Comparison of ENCODE assay signal across 34 mouse cellular contexts in genomic region chr11:52240898-52241542, GRCm38 (mm10). TPM values are rescaled to one million over a fixed set of nuclear protein-coding genes. Genes with fewer than 3 reads are reported as not detected.
A peak's percentile ranks its signal among the peaks of the same experiment; 100 is the strongest.
DNase-seq lines count a peak whose midpoint lies in the region; ATAC-seq lines count a peak whose summit lies in the region.
"Had no signal": no experiment of that assay in that cellular context is flagged by ENCODE, and none has a peak within 500 bp of the region (broad histone marks: within the 10 kb centered on the region; RNA-seq: fewer than 3 reads in every experiment).

No protein-coding gene starts in this region.

- H3K4me3 ChIP-seq in forebrain, embryonic 13.5 days, result no peak overlapping the region
- H3K4me3 ChIP-seq: forebrain, embryonic 10.5 days; gastrocnemius, adult 2 months; heart, embryonic 10.5 days; heart, embryonic 13.5 days had no signal

- 88% methylated on average over 4 of the region's 4 CpGs for WGBS in forebrain, embryonic 13.5 days

- peak; percentile 56 for DNase-seq in CD4-positive helper T cell, adult 2 months (ENCODE audit: low read depth, low spot score)
- peak; percentile 70 for DNase-seq in naive thymus-derived CD4-positive, alpha-beta T cell, adult 2 months (ENCODE audit: low read depth)
- DNase-seq in cerebellum, adult 18-20 months, result no peak
- DNase-seq in lung, postnatal 10 days, result no peak
- DNase-seq: adrenal gland, adult 2 months; adrenal gland, postnatal 14 days; B cell, adult 2 months; cerebellum, adult 11-12 months; cerebellum, adult 9-10 months; cerebellum, postnatal 14 days; forebrain, postnatal 0 days; gastrocnemius, adult 2 months; gastrocnemius, postnatal 14 days; heart, adult 18-20 months; heart, postnatal 14 days; heart, postnatal 4 days; kidney, adult 18-20 months had no signal

- peaks cover 79% of the 10 kb centered on the region for H3K36me3 ChIP-seq in forebrain, embryonic 13.5 days (ENCODE audit: poor library complexity, severe bottlenecking)

- no peaks in the 10 kb centered on the region for H3K9me3 ChIP-seq in forebrain, embryonic 13.5 days (replicated peaks)
- H3K9me3 ChIP-seq: forebrain, embryonic 10.5 days; G1E; heart, embryonic 10.5 days; heart, embryonic 13.5 days had no signal

- H3K9ac ChIP-seq in forebrain, embryonic 13.5 days, result no peak overlapping the region
- H3K9ac ChIP-seq: forebrain, postnatal 0 days; heart, embryonic 13.5 days; hindbrain, embryonic 14.5 days had no signal

- no peaks in the 10 kb centered on the region for H3K4me1 ChIP-seq in forebrain, embryonic 13.5 days
- H3K4me1 ChIP-seq: forebrain, embryonic 10.5 days; heart, embryonic 10.5 days; heart, embryonic 13.5 days had no signal

- H3K27me3 ChIP-seq in forebrain, embryonic 13.5 days, result no peaks in the 10 kb centered on the region
- H3K27me3 ChIP-seq: CH12.LX; heart, embryonic 13.5 days had no signal

- no peak overlapping the region for H3K27ac ChIP-seq in forebrain, embryonic 13.5 days
- H3K27ac ChIP-seq: forebrain, embryonic 10.5 days; gastrocnemius, adult 2 months; heart, embryonic 10.5 days; heart, embryonic 13.5 days; hindbrain, embryonic 14.5 days had no signal

- peak; percentile 76 for ATAC-seq in CD4-positive, CD25-positive, alpha-beta regulatory T cell, adult 4 months
- ATAC-seq in activated CD4-positive, CD25-positive, alpha-beta regulatory T cell, adult 4 months, result peak; percentile 70
- no peak for ATAC-seq in forebrain, embryonic 13.5 days
- ATAC-seq: forebrain, embryonic 14.5 days; forebrain, postnatal 0 days; intestine, embryonic 16.5 days had no signal

- H3K4me2 ChIP-seq in forebrain, embryonic 13.5 days, result no peak overlapping the region
- H3K4me2 ChIP-seq: heart, embryonic 13.5 days; hindbrain, embryonic 14.5 days had no signal

RNA-seq across cellular contexts. Expression of gene Skp1a, which starts 9.2 kb away (rescaled TPM):
- 100 to 1,000 TPM; 212 to 326 TPM for polyA plus RNA-seq in CD4-positive, CD25-positive, alpha-beta regulatory T cell, adult 4 months (2017; shearing (Covaris generic))
- polyA plus RNA-seq in activated CD4-positive, CD25-positive, alpha-beta regulatory T cell, adult 4 months (2017; shearing (Covaris generic)), result 100 to 1,000 TPM; 281 to 307 TPM
- 1,072 and 1,145 TPM in 2 replicates for polyA plus RNA-seq in forebrain, embryonic 13.5 days (2015; fragmentation: Nextera tagmentation; extraction: Ambion mirVana)

RNA-seq across cellular contexts. Expression of gene Olfr1371, which starts 27.2 kb away (rescaled TPM):
- not detected for polyA plus RNA-seq in CD4-positive, CD25-positive, alpha-beta regulatory T cell, adult 4 months (2017; shearing (Covaris generic))
- polyA plus RNA-seq in activated CD4-positive, CD25-positive, alpha-beta regulatory T cell, adult 4 months (2017; shearing (Covaris generic)), result not detected
- polyA plus RNA-seq in forebrain, embryonic 13.5 days (2015; fragmentation: Nextera tagmentation; extraction: Ambion mirVana), result not detected in 2 replicates
- polyA plus RNA-seq: adrenal gland, adult 2 months; brain, embryonic 14.5 days; embryonic facial prominence, embryonic 11.5 days; embryonic facial prominence, embryonic 14.5 days; forebrain, embryonic 10.5 days; forebrain, embryonic 14.5 days; forebrain, postnatal 0 days; frontal cortex, adult 2 months; G1E; heart, embryonic 10.5 days; heart, embryonic 13.5 days; heart, embryonic 16.5 days; hindbrain, embryonic 11.5 days; hindbrain, embryonic 14.5 days; intestine, embryonic 16.5 days had no signal

RNA-seq across cellular contexts. Expression of gene Tcf7, which starts 41.8 kb away (rescaled TPM):
- 100 to 1,000 TPM; 246 to 283 TPM for polyA plus RNA-seq in CD4-positive, CD25-positive, alpha-beta regulatory T cell, adult 4 months (2017; shearing (Covaris generic))
- 100 to 1,000 TPM; 227 to 315 TPM for polyA plus RNA-seq in activated CD4-positive, CD25-positive, alpha-beta regulatory T cell, adult 4 months (2017; shearing (Covaris generic))
- polyA plus RNA-seq in forebrain, embryonic 13.5 days (2015; fragmentation: Nextera tagmentation; extraction: Ambion mirVana), result 2.2 and 2.3 TPM in 2 replicates
- polyA plus RNA-seq: G1E had no signal

Comparison
In these comparisons a context has a peak if more than half of its experiments do, and no peak if none do; other contexts are left out.
1. DNase-seq: peak in CD4-positive helper T cell, adult 2 months (single experiment) and naive thymus-derived CD4-positive, alpha-beta T cell, adult 2 months (single experiment); none in cerebellum, adult 18-20 months (0 of 2) and lung, postnatal 10 days (single experiment).
2. RNA of gene Tcf7, which starts 41.8 kb away (polyA plus RNA-seq): 227 to 315 TPM in activated CD4-positive, CD25-positive, alpha-beta regulatory T cell, adult 4 months and 246 to 283 TPM in CD4-positive, CD25-positive, alpha-beta regulatory T cell, adult 4 months; 2.2 to 2.3 TPM in forebrain, embryonic 13.5 days; every median in the first group is over 10 times any median in the second.